Mouse (Mus musculus) neural tube, embryonic 15.5 days (tissue): ENCODE data around the gene Tmem243. TPM values are rescaled to one million over a fixed set of nuclear protein-coding genes. Genes with fewer than 3 reads are reported as not detected.

ENCODE experiments used
- ATAC-seq: fragments of 200-750 bp; cut with Nextera tagmentation; 2 replicates; pipeline ENCODE4 v1.8.0; 2017; ENCODE audit warnings: mild to moderate bottlenecking, moderate TSS enrichment, moderate library complexity; ENCODE audit not compliant: low FRiP score
- H3K27ac ChIP-seq: fragments of 300-500 bp; sonication (generic); replicated peaks from 2 replicates; pipeline ENCODE4 v1.5.1; 2015; ENCODE audit warnings: mild to moderate bottlenecking, inconsistent platforms
- H3K27me3 ChIP-seq: fragments of 300-500 bp; sonication (generic); replicated peaks from 2 replicates; pipeline ENCODE4 v1.6.1; 2015; ENCODE audit warnings: inconsistent platforms
- H3K36me3 ChIP-seq: fragments of 300-500 bp; sonication (generic); 2 replicates; pipeline ENCODE4 v1.6.1; 2015; ENCODE audit warnings: inconsistent platforms
- H3K4me1 ChIP-seq: fragments of 300-500 bp; sonication (generic); 2 replicates; pipeline ENCODE4 v1.6.1; 2015; ENCODE audit warnings: inconsistent platforms
- H3K4me2 ChIP-seq: fragments of 300-500 bp; sonication (generic); 2 replicates; pipeline ENCODE4 v1.6.1; 2015; ENCODE audit warnings: inconsistent platforms, mild to moderate bottlenecking, moderate library complexity
- H3K4me3 ChIP-seq: fragments of 300-500 bp; sonication (generic); replicated peaks from 2 replicates; pipeline ENCODE4 v1.5.1; 2015; ENCODE audit warnings: mild to moderate bottlenecking, inconsistent platforms
- H3K9ac ChIP-seq: fragments of 300-500 bp; sonication (generic); replicated peaks from 2 replicates; pipeline ENCODE4 v1.6.1; 2015; ENCODE audit warnings: mild to moderate bottlenecking, inconsistent platforms
- H3K9me3 ChIP-seq: fragments of 300-500 bp; sonication (generic); replicated peaks from 2 replicates; pipeline ENCODE4 v1.6.1; 2016; ENCODE audit warnings: inconsistent platforms
- WGBS: fragments of 180-500 bp; shearing (Covaris S2); methylation state at CpG from one replicate; pipeline ENCODE4 v1.1.7; 2015; ENCODE audit warnings: mixed read lengths; 5-methylcytosine and 5-hydroxymethylcytosine counted together
- polyA plus RNA-seq: library from polyadenylated mRNA; unstranded; fragments of >200 nt; fragmentation: Nextera tagmentation; extraction: Ambion mirVana; gene quantifications from 2 replicates; pipeline ENCODE4 v1.2.1, GENCODE M21; 2015

Gene Tmem243
- polyA plus RNA-seq: 11.5 and 12.7 TPM in 2 replicates

GRCm38 (mm10) chr5:9100207-9100848, at the start of gene Tmem243:
TSS of gene Tmem243 (plus strand) at chr5:9100668.
- Histone ChIP-seq H3K27me3 (no peaks in the 10 kb centered on the region), H3K36me3 (no peaks in the 10 kb centered on the region), H3K4me1 (peaks cover 14% of the 10 kb centered on the region), H3K9ac (peak within 1 kb of the TSS; percentile 60), H3K27ac (peak within 1 kb of the TSS; percentile 54), H3K4me3 (peak within 1 kb of the TSS; percentile 75), H3K9me3 (0 out of 2 replicates have a peak, but pooled peaks cover 6% of the 10 kb centered on the region), H3K4me2 (peak within 1 kb of the TSS; percentile 80)
- WGBS: under 1% methylated on average over 59 of the region's 59 CpGs
- peak; percentile 97 for ATAC-seq

GRCm38 (mm10) chr5:9056020-9056660, 44.3 kb upstream of the Tmem243 start:
- Histone ChIP-seq H3K27me3 (no peaks in the 10 kb centered on the region), H3K9me3 (no peaks in the 10 kb centered on the region), H3K36me3 (no peaks in the 10 kb centered on the region), H3K9ac (no peak overlapping the region), H3K27ac (no peak overlapping the region), H3K4me3 (no peak overlapping the region), H3K4me2 (no peak overlapping the region), H3K4me1 (no peaks in the 10 kb centered on the region)
- peak; percentile 79 for ATAC-seq
- 20% methylated on average over 3 of the region's 3 CpGs for WGBS

GRCm38 (mm10) chr5:9057277-9057879, 43.1 kb upstream of the Tmem243 start:
- WGBS: 87% methylated on average over 5 of the region's 5 CpGs
- H3K9me3 ChIP-seq: no peaks in the 10 kb centered on the region

GRCm38 (mm10) chr5:9059303-9060023, 41.0 kb upstream of the Tmem243 start:
- H3K4me1 ChIP-seq: no peaks in the 10 kb centered on the region
- 70% methylated on average over 6 of the region's 6 CpGs for WGBS
- H3K27ac ChIP-seq: no peak overlapping the region
- no peaks in the 10 kb centered on the region for H3K27me3 ChIP-seq
- no peaks in the 10 kb centered on the region for H3K9me3 ChIP-seq
- no peak for ATAC-seq
- no peaks in the 10 kb centered on the region for H3K36me3 ChIP-seq
- H3K4me2 ChIP-seq: no peak overlapping the region
- no peak overlapping the region for H3K9ac ChIP-seq
- no peak overlapping the region for H3K4me3 ChIP-seq

More at GRCm38 (mm10) chr5:9057277-9057879, 43.1 kb upstream of the Tmem243 start:
- Histone ChIP-seq H3K9ac (no peak overlapping the region), H3K36me3 (no peaks in the 10 kb centered on the region), H3K4me1 (no peaks in the 10 kb centered on the region), H3K4me2 (no peak overlapping the region), H3K4me3 (no peak overlapping the region), H3K27me3 (no peaks in the 10 kb centered on the region), H3K27ac (no peak overlapping the region)
- no peak for ATAC-seq

- Histone ChIP-seq H3K27ac (no peak overlapping the region), H3K4me1 (no peaks in the 10 kb centered on the region), H3K27me3 (no peaks in the 10 kb centered on the region), H3K9ac (no peak overlapping the region), H3K4me3 (no peak overlapping the region), H3K36me3 (no peaks in the 10 kb centered on the region), H3K4me2 (no peak overlapping the region), H3K9me3 (no peaks in the 10 kb centered on the region)
- no peak for ATAC-seq
- 90% methylated on average over 14 of the region's 14 CpGs for WGBS
These were observed 40.2 kb upstream of the Tmem243 start for GRCm38 (mm10) chr5:9060228-9060627.

- Histone ChIP-seq H3K4me2 (no peak overlapping the region), H3K9ac (no peak overlapping the region), H3K36me3 (no peaks in the 10 kb centered on the region), H3K9me3 (no peaks in the 10 kb centered on the region), H3K4me3 (no peak overlapping the region), H3K27ac (no peak overlapping the region), H3K27me3 (no peaks in the 10 kb centered on the region), H3K4me1 (no peaks in the 10 kb centered on the region)
- no peak for ATAC-seq
- 100% methylated on average over 1 of the region's 1 CpGs for WGBS
These were observed 36.3 kb upstream of the Tmem243 start for GRCm38 (mm10) chr5:9064217-9064616.

- H3K9ac ChIP-seq: no peak overlapping the region
- no peak overlapping the region for H3K27ac ChIP-seq
- no peak overlapping the region for H3K4me2 ChIP-seq
- no peaks in the 10 kb centered on the region for H3K4me1 ChIP-seq
- H3K36me3 ChIP-seq: no peaks in the 10 kb centered on the region
- 57% methylated on average over 2 of the region's 2 CpGs for WGBS
- H3K4me3 ChIP-seq: no peak overlapping the region
- no peaks in the 10 kb centered on the region for H3K9me3 ChIP-seq
- peak; percentile 35; the same call in 1 of the 2 replicates for ATAC-seq
- H3K27me3 ChIP-seq: no peaks in the 10 kb centered on the region
These were observed 31.6 kb upstream of the Tmem243 start for GRCm38 (mm10) chr5:9068886-9069285.

GRCm38 (mm10) chr5:9069599-9070209, 30.8 kb upstream of the Tmem243 start:
- no peak overlapping the region for H3K4me3 ChIP-seq

GRCm38 (mm10) chr5:9071360-9071759, 29.1 kb upstream of the Tmem243 start:
- no peak for ATAC-seq
- Histone ChIP-seq H3K4me3 (no peak overlapping the region), H3K9ac (no peak overlapping the region), H3K36me3 (no peaks in the 10 kb centered on the region), H3K27me3 (no peaks in the 10 kb centered on the region), H3K9me3 (no peaks in the 10 kb centered on the region), H3K27ac (no peak overlapping the region), H3K4me1 (no peaks in the 10 kb centered on the region), H3K4me2 (no peak overlapping the region)
- 88% methylated on average over 3 of the region's 3 CpGs for WGBS

More at GRCm38 (mm10) chr5:9069599-9070209, 30.8 kb upstream of the Tmem243 start:
- Histone ChIP-seq H3K4me2 (no peak overlapping the region), H3K9me3 (no peaks in the 10 kb centered on the region), H3K36me3 (no peaks in the 10 kb centered on the region), H3K4me1 (no peaks in the 10 kb centered on the region), H3K9ac (no peak overlapping the region), H3K27me3 (no peaks in the 10 kb centered on the region), H3K27ac (no peak overlapping the region)
- no peak for ATAC-seq
- 78% methylated on average over 6 of the region's 6 CpGs for WGBS

GRCm38 (mm10) chr5:9073177-9073854, 27.2 kb upstream of the Tmem243 start:
- ATAC-seq: peak; percentile 59; the same call in 1 of the 2 replicates
- 48% methylated on average over 5 of the region's 5 CpGs for WGBS

More at GRCm38 (mm10) chr5:9073177-9073854, 27.2 kb upstream of the Tmem243 start:
- no peak overlapping the region for H3K4me2 ChIP-seq
- no peak overlapping the region for H3K27ac ChIP-seq
- H3K9me3 ChIP-seq: no peaks in the 10 kb centered on the region
- H3K36me3 ChIP-seq: no peaks in the 10 kb centered on the region
- H3K9ac ChIP-seq: no peak overlapping the region
- H3K4me3 ChIP-seq: no peak overlapping the region
- H3K27me3 ChIP-seq: no peaks in the 10 kb centered on the region
- H3K4me1 ChIP-seq: no peaks in the 10 kb centered on the region
